Mouse (Mus musculus): Measurements from ENCODE around the gene Slc45a3. TPM values are rescaled to one million over a fixed set of nuclear protein-coding genes. Genes with fewer than 3 reads are reported as not detected.

Slc45a3 gene
- polyA plus RNA-seq, 1 experiment from 2014 or later: 11.0 TPM

- Histone ChIP-seq H3K4me2 (ENCODE audit: low read depth, low read length) (no peak overlapping the region), H3K27me3 (replicated peaks; ENCODE audit: control insufficient read depth, insufficient read depth, low read length) (no peaks in the 10 kb centered on the region), H3K4me3 (ENCODE audit: low read depth, low read length) (no peak overlapping the region), H3K4me1 (ENCODE audit: control insufficient read depth, insufficient read depth, low read length) (no peaks in the 10 kb centered on the region), H3K9ac (ENCODE audit: low read depth, low read length) (no peak overlapping the region), H3K36me3 (ENCODE audit: control insufficient read depth, insufficient read depth, low read length) (peaks cover 58% of the 10 kb centered on the region), H3K9me3 (ENCODE audit: control insufficient read depth, low read length) (no peaks in the 10 kb centered on the region), H3K27ac (replicated peaks; ENCODE audit: low read depth, low read length) (no peak overlapping the region)
- DNase-seq (ENCODE audit: low spot score) (no peak), ATAC-seq (ENCODE audit: low read depth) (no peak)
- 85% methylated on average over 1 of the region's 1 CpGs for WGBS
These were observed 53.9 kb downstream of the Slc45a3 start for GRCm38 (mm10) chr1:132016691-132017090.

DNA sequence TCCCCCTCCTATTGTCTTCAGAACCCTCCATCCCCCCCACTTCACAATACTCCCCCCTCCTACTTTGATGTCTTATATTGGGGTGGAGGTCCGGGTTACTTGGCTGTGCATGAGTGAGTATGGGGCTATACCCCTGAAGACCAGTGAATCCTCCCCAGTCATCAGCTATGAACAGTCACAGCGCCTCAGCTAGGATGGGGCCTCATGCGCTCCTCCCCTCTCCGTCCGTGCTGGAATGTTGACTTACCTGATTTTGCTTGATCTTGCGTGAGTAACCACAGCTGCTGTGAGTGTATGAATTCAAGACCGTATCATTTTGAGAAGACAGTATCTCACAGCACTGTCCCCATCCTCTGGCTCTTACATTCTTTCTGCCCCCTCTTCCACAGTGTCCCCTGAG, 57.1 kb downstream of the Slc45a3 start:
- H3K9me3 ChIP-seq (ENCODE audit: control insufficient read depth, low read length): no peaks in the 10 kb centered on the region
- H3K9ac ChIP-seq (ENCODE audit: low read depth, low read length): no peak overlapping the region
- peak; percentile 51 for DNase-seq (ENCODE audit: low spot score)
- H3K27me3 ChIP-seq (replicated peaks; ENCODE audit: control insufficient read depth, insufficient read depth, low read length): no peaks in the 10 kb centered on the region
- 0 out of 2 replicates have a peak overlapping the region, but pooled peaks have one; percentile 10 for H3K27ac ChIP-seq (replicated peaks; ENCODE audit: low read depth, low read length)
- peak; percentile 41; the same call in 1 of the 2 replicates for ATAC-seq (ENCODE audit: low read depth)
- H3K4me1 ChIP-seq (ENCODE audit: control insufficient read depth, insufficient read depth, low read length): no peaks in the 10 kb centered on the region
- H3K36me3 ChIP-seq (ENCODE audit: control insufficient read depth, insufficient read depth, low read length): peaks cover 82% of the 10 kb centered on the region
- WGBS: 86% methylated on average over 7 of the region's 7 CpGs
- no peak overlapping the region for H3K4me3 ChIP-seq (ENCODE audit: low read depth, low read length)
- H3K4me2 ChIP-seq (ENCODE audit: low read depth, low read length): no peak overlapping the region

DNA sequence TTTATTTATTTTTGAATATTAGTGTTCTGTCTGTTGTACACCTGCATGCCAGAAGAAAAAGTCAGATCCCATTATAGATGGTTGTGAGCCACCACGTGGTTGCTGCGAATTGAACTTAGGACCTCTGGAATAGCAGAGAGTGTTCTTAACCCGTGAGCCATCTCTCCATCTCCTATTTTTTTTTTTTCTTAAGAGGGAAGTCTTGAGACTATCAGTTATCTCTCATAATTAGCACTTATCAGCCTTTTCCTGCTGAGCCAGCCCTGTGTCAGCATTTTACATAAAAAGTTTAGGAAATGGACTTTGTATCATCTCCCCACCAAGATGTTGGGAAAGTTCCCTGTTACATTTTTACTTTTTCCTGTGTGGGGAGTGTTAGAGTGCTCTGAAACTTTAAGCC, 59.3 kb downstream of the Slc45a3 start:
- H3K4me2 ChIP-seq (ENCODE audit: low read depth, low read length): no peak overlapping the region
- no peak overlapping the region for H3K27ac ChIP-seq (replicated peaks; ENCODE audit: low read depth, low read length)
- no peaks in the 10 kb centered on the region for H3K9me3 ChIP-seq (ENCODE audit: control insufficient read depth, low read length)
- no peak for ATAC-seq (ENCODE audit: low read depth)
- no peak overlapping the region for H3K4me3 ChIP-seq (ENCODE audit: low read depth, low read length)
- H3K36me3 ChIP-seq (ENCODE audit: control insufficient read depth, insufficient read depth, low read length): peaks cover 88% of the 10 kb centered on the region
- WGBS: 84% methylated on average over 3 of the region's 3 CpGs
- no peaks in the 10 kb centered on the region for H3K4me1 ChIP-seq (ENCODE audit: control insufficient read depth, insufficient read depth, low read length)
- H3K9ac ChIP-seq (ENCODE audit: low read depth, low read length): no peak overlapping the region
- DNase-seq (ENCODE audit: low spot score): no peak
- no peaks in the 10 kb centered on the region for H3K27me3 ChIP-seq (replicated peaks; ENCODE audit: control insufficient read depth, insufficient read depth, low read length)

GRCm38 (mm10) chr1:132026925-132027646, 64.3 kb downstream of the Slc45a3 start:
- no peak overlapping the region for H3K4me2 ChIP-seq (ENCODE audit: low read depth, low read length)
- H3K9ac ChIP-seq (ENCODE audit: low read depth, low read length): no peak overlapping the region
- no peaks in the 10 kb centered on the region for H3K4me1 ChIP-seq (ENCODE audit: control insufficient read depth, insufficient read depth, low read length)
- ATAC-seq (ENCODE audit: low read depth): no peak
- H3K9me3 ChIP-seq (ENCODE audit: control insufficient read depth, low read length): no peaks in the 10 kb centered on the region
- WGBS: 90% methylated on average over 11 of the region's 11 CpGs
- no peak overlapping the region for H3K4me3 ChIP-seq (ENCODE audit: low read depth, low read length)
- peaks cover 87% of the 10 kb centered on the region for H3K36me3 ChIP-seq (ENCODE audit: control insufficient read depth, insufficient read depth, low read length)
- H3K27me3 ChIP-seq (replicated peaks; ENCODE audit: control insufficient read depth, insufficient read depth, low read length): no peaks in the 10 kb centered on the region
- H3K27ac ChIP-seq (replicated peaks; ENCODE audit: low read depth, low read length): no peak overlapping the region
- DNase-seq (ENCODE audit: low spot score): no peak

- no peaks in the 10 kb centered on the region for H3K9me3 ChIP-seq (ENCODE audit: control insufficient read depth, low read length)
- H3K4me1 ChIP-seq (ENCODE audit: control insufficient read depth, insufficient read depth, low read length): no peaks in the 10 kb centered on the region
- no peak overlapping the region for H3K9ac ChIP-seq (ENCODE audit: low read depth, low read length)
- no peak overlapping the region for H3K27ac ChIP-seq (replicated peaks; ENCODE audit: low read depth, low read length)
- no peak overlapping the region for H3K4me3 ChIP-seq (ENCODE audit: low read depth, low read length)
- ATAC-seq (ENCODE audit: low read depth) (0 out of 2 replicates have a peak, but pooled peaks have one; percentile 47), DNase-seq (ENCODE audit: low spot score) (no peak)
- H3K27me3 ChIP-seq (replicated peaks; ENCODE audit: control insufficient read depth, insufficient read depth, low read length): no peaks in the 10 kb centered on the region
- H3K36me3 ChIP-seq (ENCODE audit: control insufficient read depth, insufficient read depth, low read length): peaks cover 83% of the 10 kb centered on the region
- no peak overlapping the region for H3K4me2 ChIP-seq (ENCODE audit: low read depth, low read length)
- 80% methylated on average over 5 of the region's 5 CpGs for WGBS
These were observed 65.2 kb downstream of the Slc45a3 start for GRCm38 (mm10) chr1:132027978-132028377.

DNA sequence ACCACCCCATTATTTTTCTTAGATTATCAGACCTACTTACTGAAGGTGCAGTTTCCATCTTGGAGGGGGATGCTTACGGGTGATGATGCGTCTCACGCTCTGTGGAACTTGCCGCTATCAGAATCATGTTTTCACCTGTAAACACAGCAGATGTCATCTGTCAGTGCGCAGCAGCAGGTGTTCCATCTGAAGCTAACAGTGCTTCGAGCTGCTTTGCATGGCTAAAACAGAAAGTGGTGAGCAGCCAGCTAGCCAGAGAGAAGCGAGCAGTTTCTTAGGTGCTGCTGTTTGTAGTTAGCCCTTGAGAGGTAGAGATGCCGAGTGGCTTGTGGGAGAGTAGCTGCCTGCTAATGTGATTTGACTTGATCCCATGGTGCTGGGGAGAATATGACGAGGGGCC, 65.6 kb downstream of the Slc45a3 start:
- ATAC-seq (ENCODE audit: low read depth) (no peak), DNase-seq (ENCODE audit: low spot score) (no peak)
- Histone ChIP-seq H3K9ac (ENCODE audit: low read depth, low read length) (no peak overlapping the region), H3K4me2 (ENCODE audit: low read depth, low read length) (no peak overlapping the region), H3K4me1 (ENCODE audit: control insufficient read depth, insufficient read depth, low read length) (no peaks in the 10 kb centered on the region), H3K27me3 (replicated peaks; ENCODE audit: control insufficient read depth, insufficient read depth, low read length) (no peaks in the 10 kb centered on the region), H3K9me3 (ENCODE audit: control insufficient read depth, low read length) (no peaks in the 10 kb centered on the region), H3K27ac (replicated peaks; ENCODE audit: low read depth, low read length) (no peak overlapping the region), H3K4me3 (ENCODE audit: low read depth, low read length) (no peak overlapping the region), H3K36me3 (ENCODE audit: control insufficient read depth, insufficient read depth, low read length) (peaks cover 83% of the 10 kb centered on the region)
- 83% methylated on average over 9 of the region's 9 CpGs for WGBS

DNA sequence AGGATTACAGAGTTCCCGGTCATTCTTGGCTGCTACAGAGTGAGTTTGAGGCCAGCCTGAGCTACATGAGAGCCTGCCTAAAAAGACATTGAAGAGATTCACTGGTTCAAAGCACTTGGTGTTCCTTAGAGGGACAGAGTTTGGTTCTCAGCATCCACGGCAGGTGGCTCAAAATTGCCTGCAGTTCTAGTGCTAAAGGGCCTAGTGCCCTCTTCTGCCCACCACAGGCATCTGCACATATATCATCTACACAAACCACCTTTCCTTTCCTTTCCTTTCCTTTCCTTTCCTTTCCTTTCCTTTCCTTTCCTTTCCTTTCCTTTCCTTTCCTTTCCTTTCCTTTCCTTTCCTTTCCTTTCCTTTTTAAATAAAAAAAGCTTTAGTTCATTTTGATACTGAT, 67.8 kb downstream of the Slc45a3 start:
- 63% methylated on average over 2 of the region's 2 CpGs for WGBS
- no peaks in the 10 kb centered on the region for H3K27me3 ChIP-seq (replicated peaks; ENCODE audit: control insufficient read depth, insufficient read depth, low read length)
- no peaks in the 10 kb centered on the region for H3K9me3 ChIP-seq (ENCODE audit: control insufficient read depth, low read length)
- H3K4me2 ChIP-seq (ENCODE audit: low read depth, low read length): no peak overlapping the region
- no peak overlapping the region for H3K27ac ChIP-seq (replicated peaks; ENCODE audit: low read depth, low read length)
- DNase-seq (ENCODE audit: low spot score) (no peak), ATAC-seq (ENCODE audit: low read depth) (no peak)
- no peaks in the 10 kb centered on the region for H3K4me1 ChIP-seq (ENCODE audit: control insufficient read depth, insufficient read depth, low read length)
- no peak overlapping the region for H3K9ac ChIP-seq (ENCODE audit: low read depth, low read length)
- H3K4me3 ChIP-seq (ENCODE audit: low read depth, low read length): no peak overlapping the region
- peaks cover 77% of the 10 kb centered on the region for H3K36me3 ChIP-seq (ENCODE audit: control insufficient read depth, insufficient read depth, low read length)

- no peak overlapping the region for H3K4me3 ChIP-seq (ENCODE audit: low read depth, low read length)
- no peaks in the 10 kb centered on the region for H3K4me1 ChIP-seq (ENCODE audit: control insufficient read depth, insufficient read depth, low read length)
- no peaks in the 10 kb centered on the region for H3K27me3 ChIP-seq (replicated peaks; ENCODE audit: control insufficient read depth, insufficient read depth, low read length)
- no peak overlapping the region for H3K27ac ChIP-seq (replicated peaks; ENCODE audit: low read depth, low read length)
- no peak for DNase-seq (ENCODE audit: low spot score)
- H3K4me2 ChIP-seq (ENCODE audit: low read depth, low read length): no peak overlapping the region
- no peak for ATAC-seq (ENCODE audit: low read depth)
- 86% methylated on average over 7 of the region's 7 CpGs for WGBS
- H3K36me3 ChIP-seq (ENCODE audit: control insufficient read depth, insufficient read depth, low read length): peaks cover 65% of the 10 kb centered on the region
- H3K9ac ChIP-seq (ENCODE audit: low read depth, low read length): no peak overlapping the region
- H3K9me3 ChIP-seq (ENCODE audit: control insufficient read depth, low read length): no peaks in the 10 kb centered on the region
These were observed 69.4 kb downstream of the Slc45a3 start for GRCm38 (mm10) chr1:132032172-132032571.
